9 mouse cellular contexts compared by ENCODE assay signal in genomic region chr1:172551009-172551408, GRCm38 (mm10). TPM values are rescaled to one million over a fixed set of nuclear protein-coding genes. Genes with fewer than 3 reads are reported as not detected.
DNase-seq lines count a peak whose midpoint lies in the region; ATAC-seq and TF ChIP-seq lines count a peak whose summit lies in the region.
"Had no signal": no experiment of that assay in that cellular context is flagged by ENCODE, and none has a peak within 500 bp of the region (broad histone marks: within the 10 kb centered on the region; RNA-seq: fewer than 3 reads in every experiment).

No protein-coding gene starts in this region.

- H3K4me1 ChIP-seq in heart, embryonic 11.5 days (ENCODE audit: control insufficient read depth, insufficient read depth, low read length): peaks cover 10% of the 10 kb centered on the region
- H3K4me1 ChIP-seq in hindbrain, embryonic 11.5 days (replicated peaks; ENCODE audit: control insufficient read depth, insufficient read depth, low read length): no peaks in the 10 kb centered on the region; the same call in 1 of the 2 replicates
- H3K4me1 ChIP-seq in midbrain, embryonic 11.5 days (ENCODE audit: control insufficient read depth, insufficient read depth, low read length): peaks cover 19% of the 10 kb centered on the region

- no peak overlapping the region for H3K9ac ChIP-seq in heart, embryonic 11.5 days (ENCODE audit: low read depth, low read length)
- H3K9ac ChIP-seq in hindbrain, embryonic 11.5 days (ENCODE audit: low read depth, low read length): no peak overlapping the region
- peak overlapping the region; percentile 64; the same call in 1 of the 2 replicates for H3K9ac ChIP-seq in midbrain, embryonic 11.5 days (ENCODE audit: low read length)

- ATAC-seq in heart, embryonic 11.5 days (replicated peaks; ENCODE audit: insufficient number of reproducible peaks, low FRiP score, low TSS enrichment): no peak
- ATAC-seq in hindbrain, embryonic 11.5 days (ENCODE audit: low FRiP score): 0 out of 2 replicates have a peak, but pooled peaks have one; percentile 17
- ATAC-seq in midbrain, embryonic 11.5 days (ENCODE audit: low FRiP score): 0 out of 2 replicates have a peak, but pooled peaks have one; percentile 13
- ATAC-seq in activated CD4-positive, CD25-positive, alpha-beta regulatory T cell, adult 4 months: no peak

- WGBS in heart, embryonic 11.5 days (ENCODE audit: insufficient replicate concordance): 30% methylated on average over 7 of the region's 7 CpGs
- WGBS in hindbrain, embryonic 11.5 days: 55% methylated on average over 7 of the region's 7 CpGs
- WGBS in midbrain, embryonic 11.5 days: 51% methylated on average over 7 of the region's 7 CpGs

- peak overlapping the region; percentile 51; the same call in 1 of the 2 replicates for H3K4me3 ChIP-seq in heart, embryonic 11.5 days (ENCODE audit: low read depth, low read length)
- no peak overlapping the region for H3K4me3 ChIP-seq in hindbrain, embryonic 11.5 days (ENCODE audit: low read depth, low read length)
- H3K4me3 ChIP-seq in midbrain, embryonic 11.5 days (ENCODE audit: low read depth, low read length): no peak overlapping the region

- no peaks in the 10 kb centered on the region for H3K36me3 ChIP-seq in heart, embryonic 11.5 days (ENCODE audit: control insufficient read depth, insufficient read depth, low read length)
- no peaks in the 10 kb centered on the region for H3K36me3 ChIP-seq in hindbrain, embryonic 11.5 days (ENCODE audit: control insufficient read depth, insufficient read depth, low read length)
- no peaks in the 10 kb centered on the region for H3K36me3 ChIP-seq in midbrain, embryonic 11.5 days (ENCODE audit: control insufficient read depth, insufficient read depth, low read length)

- TF ChIP-seq POLR2A in brain, embryonic 14.5 days (IDR thresholded peaks at IDR 0.05; ENCODE audit: borderline replicate concordance, extremely low read depth, insufficient read depth, insufficient read length, poor library complexity, severe bottlenecking): no peak

- peaks cover 7% of the 10 kb centered on the region for H3K27me3 ChIP-seq in heart, embryonic 11.5 days (ENCODE audit: control insufficient read depth, insufficient read depth, low read length)
- H3K27me3 ChIP-seq in hindbrain, embryonic 11.5 days (ENCODE audit: control insufficient read depth, insufficient read depth, low read length): 0 out of 2 replicates have a peak, but pooled peaks cover 2% of the 10 kb centered on the region
- peaks cover 3% of the 10 kb centered on the region; the same call in 1 of the 2 replicates for H3K27me3 ChIP-seq in midbrain, embryonic 11.5 days (ENCODE audit: control insufficient read depth, insufficient read depth, low read length)

- TF ChIP-seq CTCF in brain, embryonic 14.5 days (IDR thresholded peaks at IDR 0.05; ENCODE audit: borderline replicate concordance, extremely low read depth, insufficient read depth, insufficient read length): no peak

- no peaks in the 10 kb centered on the region for H3K9me3 ChIP-seq in heart, embryonic 11.5 days (replicated peaks; ENCODE audit: control insufficient read depth, low read length)
- no peaks in the 10 kb centered on the region for H3K9me3 ChIP-seq in hindbrain, embryonic 11.5 days (ENCODE audit: control insufficient read depth, low read length)
- no peaks in the 10 kb centered on the region for H3K9me3 ChIP-seq in midbrain, embryonic 11.5 days (ENCODE audit: control insufficient read depth, low read length)

- no peak overlapping the region for H3K27ac ChIP-seq in heart, embryonic 11.5 days (ENCODE audit: low read depth, low read length)
- H3K27ac ChIP-seq in hindbrain, embryonic 11.5 days (ENCODE audit: low read depth, low read length): no peak overlapping the region
- no peak overlapping the region for H3K27ac ChIP-seq in midbrain, embryonic 11.5 days (ENCODE audit: low read depth, low read length)

- H3K4me2 ChIP-seq in heart, embryonic 11.5 days: peak overlapping the region; percentile 85
- H3K4me2 ChIP-seq in hindbrain, embryonic 11.5 days (replicated peaks; ENCODE audit: low read depth, low read length): peak overlapping the region; percentile 61
- peak overlapping the region; percentile 69; the same call in 1 of the 2 replicates for H3K4me2 ChIP-seq in midbrain, embryonic 11.5 days

- no peak for DNase-seq in heart, adult 9 months (ENCODE audit: low spot score in 2 of 2)
- DNase-seq in brain, embryonic 14.5 days (ENCODE audit: low read depth): peak; percentile 28
- no peak for DNase-seq in hindbrain, embryonic 11.5 days (ENCODE audit: low spot score)
- peak; percentile 81 for DNase-seq in midbrain, embryonic 11.5 days (ENCODE audit: low spot score, missing footprints)
- DNase-seq in frontal cortex, postnatal 10 days (ENCODE audit: low spot score in 2 of 2): no peak
- DNase-seq in natural killer cell, adult 2 months (ENCODE audit: low spot score in 2 of 2): no peak

RNA-seq across cellular contexts. Expression of gene Vsig8, which starts 4.7 kb away (rescaled TPM):
- polyA plus RNA-seq in heart, embryonic 11.5 days (2014; fragmentation: Nextera tagmentation; extraction: Ambion mirVana): 0.28 TPM in 1 of 2 replicates, not detected in the other
- polyA plus RNA-seq in brain, embryonic 14.5 days (2012; rRNA removed): 0.19 and 0.21 TPM in 2 replicates
- not detected in 2 replicates for polyA plus RNA-seq in hindbrain, embryonic 11.5 days (2014; fragmentation: Nextera tagmentation; extraction: Ambion mirVana)
- 0.08 and 0.11 TPM in 2 replicates for polyA plus RNA-seq in midbrain, embryonic 11.5 days (2014; fragmentation: Nextera tagmentation; extraction: Ambion mirVana)
- polyA plus RNA-seq in activated CD4-positive, CD25-positive, alpha-beta regulatory T cell, adult 4 months (2017; shearing (Covaris generic)): not detected
- polyA plus RNA-seq: C2C12 had no signal

RNA-seq across cellular contexts. Expression of gene Cfap45, which starts 30.4 kb away (rescaled TPM):
- polyA plus RNA-seq in heart, embryonic 11.5 days (2014; fragmentation: Nextera tagmentation; extraction: Ambion mirVana): 2.6 and 2.7 TPM in 2 replicates
- polyA plus RNA-seq in brain, embryonic 14.5 days (2012; rRNA removed): 1.8 and 2.8 TPM in 2 replicates
- 3.7 and 4.8 TPM in 2 replicates for polyA plus RNA-seq in hindbrain, embryonic 11.5 days (2014; fragmentation: Nextera tagmentation; extraction: Ambion mirVana)
- 1.0 and 1.1 TPM in 2 replicates for polyA plus RNA-seq in midbrain, embryonic 11.5 days (2014; fragmentation: Nextera tagmentation; extraction: Ambion mirVana)
- polyA plus RNA-seq in activated CD4-positive, CD25-positive, alpha-beta regulatory T cell, adult 4 months (2017; shearing (Covaris generic)): under 1 TPM; 0.09 to 0.75 TPM
- polyA plus RNA-seq: C2C12 had no signal

RNA-seq across cellular contexts. Expression of gene Slamf8, which starts 39.4 kb away (rescaled TPM):
- polyA plus RNA-seq in heart, embryonic 11.5 days (2014; fragmentation: Nextera tagmentation; extraction: Ambion mirVana): not detected in 2 replicates
- polyA plus RNA-seq in brain, embryonic 14.5 days (2012; rRNA removed): 0.06 and 0.08 TPM in 2 replicates
- polyA plus RNA-seq in hindbrain, embryonic 11.5 days (2014; fragmentation: Nextera tagmentation; extraction: Ambion mirVana): not detected in 2 replicates
- not detected in 2 replicates for polyA plus RNA-seq in midbrain, embryonic 11.5 days (2014; fragmentation: Nextera tagmentation; extraction: Ambion mirVana)
- under 1 TPM in 1 of 2 experiments, not detected in 1; 0.29 TPM for polyA plus RNA-seq in activated CD4-positive, CD25-positive, alpha-beta regulatory T cell, adult 4 months (2017; shearing (Covaris generic))
- polyA plus RNA-seq: C2C12 had no signal

RNA-seq across cellular contexts. Expression of gene Tagln2, which starts 51.2 kb away (rescaled TPM):
- polyA plus RNA-seq in heart, embryonic 11.5 days (2014; fragmentation: Nextera tagmentation; extraction: Ambion mirVana): 248 and 295 TPM in 2 replicates
- 37.3 and 44.7 TPM in 2 replicates for polyA plus RNA-seq in brain, embryonic 14.5 days (2012; rRNA removed)
- polyA plus RNA-seq in hindbrain, embryonic 11.5 days (2014; fragmentation: Nextera tagmentation; extraction: Ambion mirVana): 41.1 and 43.4 TPM in 2 replicates
- polyA plus RNA-seq in midbrain, embryonic 11.5 days (2014; fragmentation: Nextera tagmentation; extraction: Ambion mirVana): 36.3 and 39.1 TPM in 2 replicates
- polyA plus RNA-seq in activated CD4-positive, CD25-positive, alpha-beta regulatory T cell, adult 4 months (2017; shearing (Covaris generic)): 100 to 1,000 TPM; 319 to 387 TPM

RNA-seq across cellular contexts. Expression of gene Fcrl6, which starts 51.3 kb away (rescaled TPM):
- polyA plus RNA-seq in heart, embryonic 11.5 days (2014; fragmentation: Nextera tagmentation; extraction: Ambion mirVana): not detected in 2 replicates
- polyA plus RNA-seq in brain, embryonic 14.5 days (2012; rRNA removed): 0.12 and 0.21 TPM in 2 replicates
- polyA plus RNA-seq in hindbrain, embryonic 11.5 days (2014; fragmentation: Nextera tagmentation; extraction: Ambion mirVana): 0.22 and 0.35 TPM in 2 replicates
- 0.12 and 0.20 TPM in 2 replicates for polyA plus RNA-seq in midbrain, embryonic 11.5 days (2014; fragmentation: Nextera tagmentation; extraction: Ambion mirVana)
- not detected for polyA plus RNA-seq in activated CD4-positive, CD25-positive, alpha-beta regulatory T cell, adult 4 months (2017; shearing (Covaris generic))
- polyA plus RNA-seq: C2C12 had no signal

Comparison
In these comparisons a context has a peak if more than half of its experiments do, and no peak if none do; other contexts are left out.
1. ATAC-seq: peak in hindbrain, embryonic 11.5 days (single experiment) and midbrain, embryonic 11.5 days (single experiment); none in heart, embryonic 11.5 days (single experiment) and activated CD4-positive, CD25-positive, alpha-beta regulatory T cell, adult 4 months (single experiment).
2. DNase-seq: peak in brain, embryonic 14.5 days (single experiment) and midbrain, embryonic 11.5 days (single experiment); none in heart, adult 9 months (0 of 2), hindbrain, embryonic 11.5 days (single experiment), frontal cortex, postnatal 10 days (0 of 2) and natural killer cell, adult 2 months (0 of 2).
3. Peak in every context shown above with its lines, with median percentiles within 50 percentile points of each other: H3K4me2 ChIP-seq.